22 mouse cellular contexts compared by ENCODE assay signal in genomic region chr12:102484946-102485345, GRCm38 (mm10). TPM values are rescaled to one million over a fixed set of nuclear protein-coding genes. Genes with fewer than 3 reads are reported as not detected.
DNase-seq lines count a peak whose midpoint lies in the region; ATAC-seq and TF ChIP-seq lines count a peak whose summit lies in the region.
"Had no signal": no experiment of that assay in that cellular context is flagged by ENCODE, and none has a peak within 500 bp of the region (broad histone marks: within the 10 kb centered on the region; RNA-seq: fewer than 3 reads in every experiment).

No protein-coding gene starts in this region.

- H3K9me3 ChIP-seq in lung, postnatal 0 days (ENCODE audit: low read length): no peaks in the 10 kb centered on the region
- H3K9me3 ChIP-seq: embryonic facial prominence, embryonic 15.5 days; heart, embryonic 13.5 days; hindbrain, embryonic 13.5 days; intestine, embryonic 15.5 days; kidney, embryonic 15.5 days; liver, embryonic 15.5 days; midbrain, embryonic 13.5 days; neural tube, embryonic 12.5 days had no signal

- TF ChIP-seq CTCF in gastrocnemius, adult 2 months (IDR thresholded peaks at IDR 0.05): peak; percentile 20; the same call in 1 of the 2 replicates
- TF ChIP-seq CTCF in lung, postnatal 0 days (IDR thresholded peaks at IDR 0.05): 0 out of 2 replicates have a peak, but pooled peaks have one; percentile 10
- TF ChIP-seq CTCF in Patski (IDR thresholded peaks at IDR 0.05): peak; percentile 37

- in situ Hi-C loops in Patski (cut with MboI; ENCODE audit: low pct_unique_long_range_greater_than_20kb): no loop called here

- no peak for ATAC-seq in lung, postnatal 0 days
- ATAC-seq in Patski: no peak
- ATAC-seq: activated CD4-positive, CD25-positive, alpha-beta regulatory T cell, adult 4 months; forebrain, embryonic 16.5 days; intestine, embryonic 15.5 days; midbrain, embryonic 13.5 days had no signal

- H3K4me3 ChIP-seq in gastrocnemius, adult 2 months: no peak overlapping the region
- H3K4me3 ChIP-seq in lung, postnatal 0 days (ENCODE audit: low read depth, low read length): no peak overlapping the region
- H3K4me3 ChIP-seq: embryonic facial prominence, embryonic 15.5 days; heart, embryonic 13.5 days; hindbrain, embryonic 13.5 days; intestine, embryonic 15.5 days; kidney, embryonic 15.5 days; liver, embryonic 15.5 days; midbrain, embryonic 13.5 days; neural tube, embryonic 12.5 days had no signal

- no peaks in the 10 kb centered on the region for H3K4me1 ChIP-seq in lung, postnatal 0 days (ENCODE audit: insufficient read depth, low read depth, low read length)
- H3K4me1 ChIP-seq: embryonic facial prominence, embryonic 15.5 days; heart, embryonic 13.5 days; hindbrain, embryonic 13.5 days; intestine, embryonic 15.5 days; kidney, embryonic 15.5 days; liver, embryonic 15.5 days; midbrain, embryonic 13.5 days; neural tube, embryonic 12.5 days had no signal

- POLR2A ChIA-PET in Patski (lab: Charles Lee): no interaction called here

- DNase-seq in gastrocnemius, adult 2 months: no peak
- no peak for DNase-seq in gastrocnemius, postnatal 4 days (ENCODE audit: low spot score in 2 of 2)
- DNase-seq in lung, postnatal 0 days (ENCODE audit: low spot score): no peak
- no peak for DNase-seq in lung, adult 18-20 months
- no peak for DNase-seq in Patski (ENCODE audit: low read depth, low spot score)
- DNase-seq in right cerebral cortex, adult 2 months (ENCODE audit: low spot score in 2 of 2): no peak
- no peak for DNase-seq in ovary, postnatal 36 days (ENCODE audit: low spot score)
- DNase-seq: cerebellum, postnatal 36 days; gastrocnemius, postnatal 36 days; kidney, postnatal 4 days; lung, postnatal 14 days; right cerebral cortex, adult 18-20 months had no signal

- WGBS in lung, postnatal 0 days: 58% methylated on average over 3 of the region's 3 CpGs

- H3K27me3 ChIP-seq in lung, postnatal 0 days (replicated peaks; ENCODE audit: insufficient read depth, low read length): no peaks in the 10 kb centered on the region
- no peaks in the 10 kb centered on the region for H3K27me3 ChIP-seq in Patski
- H3K27me3 ChIP-seq: embryonic facial prominence, embryonic 15.5 days; heart, embryonic 13.5 days; hindbrain, embryonic 13.5 days; intestine, embryonic 15.5 days; kidney, embryonic 15.5 days; liver, embryonic 15.5 days; midbrain, embryonic 13.5 days; neural tube, embryonic 12.5 days had no signal

- no peak overlapping the region for H3K4me2 ChIP-seq in lung, postnatal 0 days (replicated peaks; ENCODE audit: low read depth, low read length)
- H3K4me2 ChIP-seq: embryonic facial prominence, embryonic 15.5 days; heart, embryonic 13.5 days; hindbrain, embryonic 13.5 days; intestine, embryonic 15.5 days; kidney, embryonic 15.5 days; liver, embryonic 15.5 days; midbrain, embryonic 13.5 days; neural tube, embryonic 12.5 days had no signal

- no peak overlapping the region for H3K9ac ChIP-seq in lung, postnatal 0 days (replicated peaks; ENCODE audit: low read depth)
- H3K9ac ChIP-seq: embryonic facial prominence, embryonic 15.5 days; heart, embryonic 13.5 days; hindbrain, embryonic 13.5 days; intestine, embryonic 15.5 days; kidney, embryonic 15.5 days; liver, embryonic 15.5 days; midbrain, embryonic 13.5 days; neural tube, embryonic 12.5 days had no signal

- peaks cover 33% of the 10 kb centered on the region; the same call in 1 of the 2 replicates for H3K36me3 ChIP-seq in lung, postnatal 0 days (ENCODE audit: insufficient read depth, low read length)

- TF ChIP-seq EP300 in lung, postnatal 0 days (IDR thresholded peaks at IDR 0.05): no peak

- H3K27ac ChIP-seq in gastrocnemius, adult 2 months: no peak overlapping the region
- H3K27ac ChIP-seq in lung, postnatal 0 days (ENCODE audit: low read length): no peak overlapping the region
- H3K27ac ChIP-seq: embryonic facial prominence, embryonic 15.5 days; heart, embryonic 13.5 days; hindbrain, embryonic 13.5 days; intestine, embryonic 15.5 days; kidney, embryonic 15.5 days; liver, embryonic 15.5 days; midbrain, embryonic 13.5 days; neural tube, embryonic 12.5 days had no signal

- CTCF ChIA-PET in Patski (lab: Charles Lee): interaction anchor here (0.8 to 1.1 kb wide), 2 partner anchors 94 to 235 kb away, joined by 3 read pairs; no protein-coding TSS in a partner anchor

- intact Hi-C loops in gastrocnemius, adult 2 months (cut with DNase I): no loop called here

RNA-seq across cellular contexts. Expression of gene Golga5, which starts 16.0 kb away (rescaled TPM):
- 10 to 100 TPM; 30.0 to 31.2 TPM for total RNA-seq in gastrocnemius, adult 2 months (2021)
- 10 to 100 TPM; 25.4 to 32.8 TPM for total RNA-seq in gastrocnemius, postnatal 4 days (2021)
- 27.5 and 29.8 TPM in 2 replicates for polyA plus RNA-seq in lung, postnatal 0 days (2015; fragmentation: Nextera tagmentation; extraction: Ambion mirVana)
- 35.5 TPM for polyA plus RNA-seq in Patski (2021)

RNA-seq across cellular contexts. Expression of gene Lgmn, which starts 45.3 kb away (rescaled TPM):
- total RNA-seq in gastrocnemius, adult 2 months (2021): 10 to 100 TPM; 21.1 to 30.2 TPM
- 100 to 1,000 TPM; 129 to 135 TPM for total RNA-seq in gastrocnemius, postnatal 4 days (2021)
- polyA plus RNA-seq in lung, postnatal 0 days (2015; fragmentation: Nextera tagmentation; extraction: Ambion mirVana): 174 and 198 TPM in 2 replicates
- polyA plus RNA-seq in Patski (2021): 436 TPM

Comparison
In these comparisons a context has a peak if more than half of its experiments do, and no peak if none do; other contexts are left out.
1. RNA of gene Lgmn, which starts 45.3 kb away (total RNA-seq): 129 to 135 TPM in gastrocnemius, postnatal 4 days; 21.1 to 30.2 TPM in gastrocnemius, adult 2 months; every median in the first group is over 4 times any median in the second.
2. Peak in every context shown above with its lines, with median percentiles within 50 percentile points of each other: CTCF ChIP-seq.